Mouse (Mus musculus) embryonic facial prominence, embryonic 11.5 days (tissue): Measurements from ENCODE around the gene Bbc3. TPM values are rescaled to one million over a fixed set of nuclear protein-coding genes. Genes with fewer than 3 reads are reported as not detected.
A peak's percentile ranks its signal among the peaks of the same experiment; 100 is the strongest.

Experiments
- ATAC-seq: fragments of 200-750 bp; cut with Nextera tagmentation; replicated peaks from 2 replicates; pipeline ENCODE4 v1.8.0; 2017; ENCODE audit warnings: low read depth; ENCODE audit not compliant: insufficient number of reproducible peaks, low FRiP score, low TSS enrichment
- DNase-seq: peaks from one replicate; pipeline ENCODE4 v3.0.0-alpha.2; 2015; ENCODE audit warnings: low spot score
- H3K27ac ChIP-seq: fragments of 300-500 bp; sonication (generic); replicated peaks from 2 replicates; pipeline ENCODE4 v1.5.1; 2014; ENCODE audit warnings: mild to moderate bottlenecking, low read depth, low read length, control low read depth
- H3K27me3 ChIP-seq: fragments of 300-500 bp; sonication (generic); 2 replicates; pipeline ENCODE4 v1.6.1; 2014; ENCODE audit warnings: mild to moderate bottlenecking, low read length, moderate library complexity, mixed read lengths; ENCODE audit not compliant: control insufficient read depth, insufficient read depth
- H3K36me3 ChIP-seq: fragments of 300-500 bp; sonication (generic); replicated peaks from 2 replicates; pipeline ENCODE4 v1.6.1; 2014; ENCODE audit warnings: low read depth, mild to moderate bottlenecking, low read length, moderate library complexity, mixed read lengths; ENCODE audit not compliant: control insufficient read depth, insufficient read depth
- H3K4me1 ChIP-seq: fragments of 300-500 bp; sonication (generic); 2 replicates; pipeline ENCODE4 v1.6.1; 2014; ENCODE audit warnings: low read length, mixed read lengths; ENCODE audit not compliant: control insufficient read depth, insufficient read depth
- H3K4me2 ChIP-seq: fragments of 300-500 bp; sonication (generic); 2 replicates; pipeline ENCODE4 v1.6.1; 2014; ENCODE audit warnings: low read depth, mild to moderate bottlenecking, control low read depth, low read length, moderate library complexity
- H3K4me3 ChIP-seq: fragments of 300-500 bp; sonication (generic); 2 replicates; pipeline ENCODE4 v1.5.1; 2014; ENCODE audit warnings: low read depth, low read length, control low read depth
- H3K9ac ChIP-seq: fragments of 300-500 bp; sonication (generic); replicated peaks from 2 replicates; pipeline ENCODE4 v1.6.1; 2014; ENCODE audit warnings: mild to moderate bottlenecking, control low read depth, low read length
- H3K9me3 ChIP-seq: fragments of 300-500 bp; sonication (generic); replicated peaks from 2 replicates; pipeline ENCODE4 v1.6.1; 2016; ENCODE audit warnings: mild to moderate bottlenecking, low read length, inconsistent platforms, mixed read lengths; ENCODE audit not compliant: control insufficient read depth
- WGBS: fragments of 180-500 bp; shearing (Covaris S2); extraction: QIAGEN DNeasy Blood & Tissue Kit; methylation state at CpG from one replicate; pipeline ENCODE4 v1.1.7; 2014; 5-methylcytosine and 5-hydroxymethylcytosine counted together
- polyA plus RNA-seq: library from polyadenylated mRNA; unstranded; fragments of >200 nt; fragmentation: Nextera tagmentation; extraction: Ambion mirVana; gene quantifications from 2 replicates; pipeline ENCODE4 v1.2.1, GENCODE M21; 2014

Gene Bbc3
- polyA plus RNA-seq, 1 experiment from 2014 or later, result 5.9 TPM

GRCm38 (mm10) chr7:16272681-16273080, 35.5 kb upstream of the Bbc3 start:
- under 1% methylated on average over 44 of the region's 46 CpGs for WGBS
- H3K4me1 ChIP-seq, result peaks cover 8% of the 10 kb centered on the region
- DNase-seq (peak; percentile 72), ATAC-seq (peak; percentile 81)
- H3K36me3 ChIP-seq, result no peaks in the 10 kb centered on the region; the same call in 1 of the 2 replicates
- no peaks in the 10 kb centered on the region for H3K27me3 ChIP-seq
- peak overlapping the region; percentile 97 for H3K4me2 ChIP-seq
- H3K27ac ChIP-seq, result peak overlapping the region; percentile 82
- peak overlapping the region; percentile 75 for H3K4me3 ChIP-seq
- H3K9me3 ChIP-seq, result no peaks in the 10 kb centered on the region
- H3K9ac ChIP-seq, result peak overlapping the region; percentile 74

GRCm38 (mm10) chr7:16273081-16273765, 35.0 kb upstream of the Bbc3 start, which contains the start of gene Inafm1:
Gene Inafm1 (minus strand): TSS chr7:16273617.
- Histone ChIP-seq H3K27me3 (no peaks in the 10 kb centered on the region), H3K4me2 (peak within 1 kb of the TSS; percentile 97), H3K27ac (peak within 1 kb of the TSS; percentile 82), H3K4me3 (peak within 1 kb of the TSS; percentile 75), H3K4me1 (peaks cover 8% of the 10 kb centered on the region), H3K36me3 (no peaks in the 10 kb centered on the region; the same call in none of the 2 replicates), H3K9me3 (no peaks in the 10 kb centered on the region), H3K9ac (peak within 1 kb of the TSS; percentile 74)
- peak; percentile 97 for DNase-seq
- ATAC-seq, result peak; percentile 80
- WGBS, result under 1% methylated on average over 37 of the region's 49 CpGs

- peak overlapping the region; percentile 74 for H3K9ac ChIP-seq
- WGBS, result 0% methylated on average over 18 of the region's 18 CpGs
- peak overlapping the region; percentile 97 for H3K4me2 ChIP-seq
- H3K27me3 ChIP-seq, result no peaks in the 10 kb centered on the region
- no peaks in the 10 kb centered on the region; the same call in none of the 2 replicates for H3K36me3 ChIP-seq
- DNase-seq (peak; percentile 78), ATAC-seq (peak; percentile 74)
- H3K4me3 ChIP-seq, result peak overlapping the region; percentile 75
- H3K27ac ChIP-seq, result peak overlapping the region; percentile 81
- H3K9me3 ChIP-seq, result no peaks in the 10 kb centered on the region
- peaks cover 8% of the 10 kb centered on the region for H3K4me1 ChIP-seq
These were observed 34.4 kb upstream of the Bbc3 start for GRCm38 (mm10) chr7:16273766-16274140.

- no peak for DNase-seq
- Histone ChIP-seq H3K4me2 (no peak overlapping the region), H3K9ac (no peak overlapping the region), H3K27me3 (no peaks in the 10 kb centered on the region), H3K4me3 (no peak overlapping the region), H3K27ac (no peak overlapping the region), H3K9me3 (no peaks in the 10 kb centered on the region), H3K4me1 (peaks cover 8% of the 10 kb centered on the region), H3K36me3 (no peaks in the 10 kb centered on the region; the same call in none of the 2 replicates)
- ATAC-seq, result no peak
- 86% methylated on average over 10 of the region's 10 CpGs for WGBS
These were observed 33.0 kb upstream of the Bbc3 start for GRCm38 (mm10) chr7:16274922-16275890.

- H3K36me3 ChIP-seq, result peaks cover 7% of the 10 kb centered on the region
- DNase-seq, result no peak
- H3K9me3 ChIP-seq, result no peaks in the 10 kb centered on the region
- ATAC-seq, result no peak
- H3K4me1 ChIP-seq, result no peaks in the 10 kb centered on the region
- no peak overlapping the region for H3K4me2 ChIP-seq
- no peak overlapping the region for H3K9ac ChIP-seq
- H3K27me3 ChIP-seq, result no peaks in the 10 kb centered on the region
- no peak overlapping the region for H3K27ac ChIP-seq
- WGBS, result 89% methylated on average over 11 of the region's 11 CpGs
- H3K4me3 ChIP-seq, result no peak overlapping the region
These were observed 27.5 kb upstream of the Bbc3 start for GRCm38 (mm10) chr7:16280721-16281120.

- H3K4me3 ChIP-seq, result no peak overlapping the region
- H3K36me3 ChIP-seq, result peaks cover 7% of the 10 kb centered on the region; the same call in 1 of the 2 replicates
- H3K27ac ChIP-seq, result no peak overlapping the region
- no peak for DNase-seq
- 96% methylated on average over 13 of the region's 13 CpGs for WGBS
- H3K9ac ChIP-seq, result no peak overlapping the region
- ATAC-seq, result no peak
- H3K9me3 ChIP-seq, result no peaks in the 10 kb centered on the region
- no peak overlapping the region for H3K4me2 ChIP-seq
- no peaks in the 10 kb centered on the region for H3K4me1 ChIP-seq
- H3K27me3 ChIP-seq, result no peaks in the 10 kb centered on the region
These were observed 25.9 kb upstream of the Bbc3 start for GRCm38 (mm10) chr7:16282334-16282733.

GRCm38 (mm10) chr7:16284001-16284400, 24.2 kb upstream of the Bbc3 start:
- WGBS, result 89% methylated on average over 8 of the region's 8 CpGs
- DNase-seq, result no peak
- Histone ChIP-seq H3K4me2 (no peak overlapping the region), H3K9ac (no peak overlapping the region; the same call in 1 of the 2 replicates), H3K27me3 (no peaks in the 10 kb centered on the region), H3K36me3 (peaks cover 7% of the 10 kb centered on the region; the same call in 1 of the 2 replicates), H3K4me1 (no peaks in the 10 kb centered on the region), H3K4me3 (no peak overlapping the region), H3K27ac (no peak overlapping the region), H3K9me3 (no peaks in the 10 kb centered on the region)
- no peak for ATAC-seq
